Mouse (Mus musculus) hindbrain, embryonic 13.5 days (tissue): ENCODE results near the gene Hacd4. TPM values are rescaled to one million over a fixed set of nuclear protein-coding genes. Genes with fewer than 3 reads are reported as not detected.
"Not testable (repeated sequence)": the region's sequence is repeated elsewhere in the genome, so short reads cannot be mapped to it uniquely, and the experiment has no call there.

Experiments used
- ATAC-seq: fragments of 200-750 bp; cut with Nextera tagmentation; 2 replicates; pipeline ENCODE4 v1.8.0; 2017; ENCODE audit warnings: moderate TSS enrichment; ENCODE audit not compliant: low FRiP score
- H3K27ac ChIP-seq: fragments of 300-500 bp; sonication (generic); 2 replicates; pipeline ENCODE4 v1.5.1; 2015; ENCODE audit warnings: inconsistent platforms, mild to moderate bottlenecking, moderate library complexity
- H3K27me3 ChIP-seq: fragments of 300-500 bp; sonication (generic); 2 replicates; pipeline ENCODE4 v1.6.1; 2015; ENCODE audit warnings: mild to moderate bottlenecking, inconsistent platforms
- H3K36me3 ChIP-seq: fragments of 300-500 bp; sonication (generic); 2 replicates; pipeline ENCODE4 v1.6.1; 2015; ENCODE audit warnings: mild to moderate bottlenecking, inconsistent platforms
- H3K4me1 ChIP-seq: fragments of 300-500 bp; sonication (generic); replicated peaks from 2 replicates; pipeline ENCODE4 v1.6.1; 2015; ENCODE audit warnings: inconsistent platforms
- H3K4me2 ChIP-seq: fragments of 300-500 bp; sonication (generic); 2 replicates; pipeline ENCODE4 v1.6.1; 2015; ENCODE audit warnings: inconsistent platforms, mild to moderate bottlenecking, moderate library complexity
- H3K4me3 ChIP-seq: fragments of 300-500 bp; sonication (generic); 2 replicates; pipeline ENCODE4 v1.5.1; 2015; ENCODE audit warnings: mild to moderate bottlenecking, inconsistent platforms
- H3K9ac ChIP-seq: fragments of 300-500 bp; sonication (generic); 2 replicates; pipeline ENCODE4 v1.6.1; 2015; ENCODE audit warnings: mild to moderate bottlenecking, inconsistent platforms
- H3K9me3 ChIP-seq: fragments of 300-500 bp; sonication (generic); 2 replicates; pipeline ENCODE4 v1.6.1; 2016; ENCODE audit warnings: inconsistent platforms
- WGBS: fragments of 180-500 bp; shearing (Covaris S2); methylation state at CpG from one replicate; pipeline ENCODE4 v1.1.7; 2015; 5-methylcytosine and 5-hydroxymethylcytosine counted together
- polyA plus RNA-seq: library from polyadenylated mRNA; unstranded; fragments of >200 nt; fragmentation: Nextera tagmentation; extraction: Ambion mirVana; gene quantifications from 2 replicates; pipeline ENCODE4 v1.2.1, GENCODE M21; 2015

Gene Hacd4
- polyA plus RNA-seq, 1 experiment from 2014 or later: 4.4 TPM

DNA sequence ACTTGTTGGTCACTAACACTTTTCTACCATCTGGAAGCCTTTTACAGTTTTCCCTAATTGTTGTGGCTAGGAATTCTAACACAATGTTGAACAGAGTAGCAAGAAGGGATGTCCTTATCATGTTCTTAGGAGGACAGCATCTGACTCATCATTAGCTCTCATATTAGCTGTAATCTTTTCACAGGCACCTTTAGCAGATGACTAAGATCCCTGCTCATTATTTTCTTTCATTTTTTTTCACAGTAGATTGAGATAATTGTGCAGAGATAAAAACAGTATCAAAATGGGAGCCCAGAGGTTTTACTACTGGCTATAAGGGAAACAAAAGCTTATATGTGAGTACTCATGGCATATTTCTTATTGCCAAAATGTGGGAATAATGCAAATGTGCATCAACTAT is 14.2 kb downstream of the Hacd4 start:
- Histone ChIP-seq H3K4me2 (no peak overlapping the region), H3K9me3 (no peaks in the 10 kb centered on the region), H3K4me3 (no peak overlapping the region), H3K27ac (no peak overlapping the region), H3K27me3 (no peaks in the 10 kb centered on the region), H3K4me1 (no peaks in the 10 kb centered on the region), H3K36me3 (no peaks in the 10 kb centered on the region), H3K9ac (no peak overlapping the region)
- ATAC-seq: no peak

DNA sequence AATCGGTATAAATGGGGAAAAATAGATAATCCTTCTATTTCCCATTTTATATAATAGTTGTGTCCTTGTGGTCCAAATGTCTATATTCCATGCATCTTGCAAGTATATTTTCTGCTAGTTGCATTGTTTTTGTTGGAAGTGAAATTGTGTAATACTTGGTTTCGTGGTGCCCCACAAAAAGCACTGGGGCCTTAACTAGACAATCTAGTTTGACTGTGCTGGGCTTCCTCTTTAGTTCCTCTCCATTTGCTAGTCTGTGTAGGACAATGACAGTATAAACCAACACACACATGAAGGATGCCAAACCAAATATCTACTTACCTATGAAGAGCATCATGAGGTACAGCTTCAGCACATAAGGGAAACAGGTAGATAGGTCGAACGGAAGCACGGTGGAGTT is 19.4 kb downstream of the Hacd4 start:
- no peaks in the 10 kb centered on the region for H3K36me3 ChIP-seq
- ATAC-seq: no peak
- H3K9me3 ChIP-seq: no peaks in the 10 kb centered on the region
- H3K27ac ChIP-seq: no peak overlapping the region
- H3K4me2 ChIP-seq: no peak overlapping the region
- 94% methylated on average over 5 of the region's 5 CpGs for WGBS
- no peaks in the 10 kb centered on the region for H3K27me3 ChIP-seq
- H3K4me1 ChIP-seq: no peaks in the 10 kb centered on the region
- no peak overlapping the region for H3K4me3 ChIP-seq
- no peak overlapping the region for H3K9ac ChIP-seq

DNA sequence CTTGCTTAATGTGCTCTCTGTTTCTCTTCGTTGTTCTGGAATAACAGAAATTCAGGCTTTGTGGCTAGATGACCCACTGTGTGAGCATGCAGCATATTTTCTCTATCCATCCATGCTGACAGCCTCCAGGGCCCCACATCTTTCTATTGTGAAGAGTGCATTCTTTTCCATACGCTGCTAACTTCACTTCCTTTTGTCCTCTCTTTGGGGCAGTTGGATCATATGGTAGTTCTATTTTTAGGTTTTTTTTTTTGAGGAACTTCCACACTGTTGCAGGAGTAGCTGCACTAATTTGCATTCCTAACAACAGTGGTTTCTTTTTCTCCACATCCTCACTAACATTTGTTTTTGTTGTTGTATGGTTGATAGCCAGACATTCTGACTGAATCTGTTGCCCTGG is 23.7 kb downstream of the Hacd4 start:
- Histone ChIP-seq H3K4me2 (no peak overlapping the region), H3K9ac (no peak overlapping the region), H3K4me3 (no peak overlapping the region), H3K4me1 (no peaks in the 10 kb centered on the region), H3K9me3 (no peaks in the 10 kb centered on the region), H3K36me3 (no peaks in the 10 kb centered on the region), H3K27ac (no peak overlapping the region), H3K27me3 (no peaks in the 10 kb centered on the region)
- 24% methylated on average over 2 of the region's 2 CpGs for WGBS
- no peak for ATAC-seq

DNA sequence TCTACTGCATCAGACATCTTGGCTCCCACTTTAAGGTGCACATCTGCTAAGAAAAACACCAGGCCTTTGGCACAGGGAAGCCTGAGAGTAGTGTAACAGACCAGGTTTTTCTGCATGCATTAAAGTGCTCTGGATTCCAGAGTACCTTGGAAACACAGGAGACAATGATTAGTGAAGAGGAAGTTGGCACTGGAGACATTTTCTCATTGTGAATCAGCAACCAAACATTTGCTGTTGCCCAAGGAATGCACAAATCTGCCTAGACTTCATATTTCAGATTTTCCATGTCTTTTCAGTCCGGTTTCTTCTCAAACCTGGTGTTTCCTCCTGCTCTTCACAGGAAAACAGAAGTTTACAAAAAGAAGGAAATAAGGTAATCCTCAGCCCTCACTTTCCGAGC is 26.4 kb downstream of the Hacd4 start:
- Histone ChIP-seq H3K27me3 (no peaks in the 10 kb centered on the region), H3K4me2 (no peak overlapping the region), H3K9me3 (no peaks in the 10 kb centered on the region), H3K27ac (no peak overlapping the region), H3K9ac (no peak overlapping the region), H3K4me1 (no peaks in the 10 kb centered on the region), H3K36me3 (peaks cover 10% of the 10 kb centered on the region; the same call in 1 of the 2 replicates), H3K4me3 (no peak overlapping the region)
- no peak for ATAC-seq
- WGBS: 94% methylated on average over 2 of the region's 2 CpGs

DNA sequence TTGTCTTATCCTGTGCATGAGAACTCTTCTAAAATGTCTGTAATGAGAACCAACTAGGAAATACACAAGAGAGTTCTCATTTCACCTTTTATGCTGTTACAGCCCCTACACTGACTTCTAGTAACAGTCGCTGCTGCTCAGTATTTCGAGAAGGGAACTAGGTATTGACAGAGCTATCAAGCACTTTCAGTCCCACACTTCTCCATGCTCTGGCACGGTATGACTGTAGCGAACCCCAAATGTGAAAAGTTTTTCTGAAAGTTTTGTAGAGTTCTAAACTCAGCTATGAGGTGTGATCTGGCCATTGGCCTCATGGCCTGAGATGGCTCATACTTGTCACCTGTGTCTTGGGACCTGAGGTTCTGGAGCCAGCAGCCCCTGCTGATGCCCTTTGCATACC is 29.4 kb downstream of the Hacd4 start:
- Histone ChIP-seq H3K27ac (no peak overlapping the region), H3K9ac (no peak overlapping the region), H3K4me2 (no peak overlapping the region), H3K4me3 (no peak overlapping the region), H3K4me1 (peaks cover 6% of the 10 kb centered on the region), H3K36me3 (peaks cover 13% of the 10 kb centered on the region; the same call in 1 of the 2 replicates), H3K9me3 (no peaks in the 10 kb centered on the region), H3K27me3 (no peaks in the 10 kb centered on the region)
- no peak for ATAC-seq
- WGBS: 94% methylated on average over 4 of the region's 4 CpGs

DNA sequence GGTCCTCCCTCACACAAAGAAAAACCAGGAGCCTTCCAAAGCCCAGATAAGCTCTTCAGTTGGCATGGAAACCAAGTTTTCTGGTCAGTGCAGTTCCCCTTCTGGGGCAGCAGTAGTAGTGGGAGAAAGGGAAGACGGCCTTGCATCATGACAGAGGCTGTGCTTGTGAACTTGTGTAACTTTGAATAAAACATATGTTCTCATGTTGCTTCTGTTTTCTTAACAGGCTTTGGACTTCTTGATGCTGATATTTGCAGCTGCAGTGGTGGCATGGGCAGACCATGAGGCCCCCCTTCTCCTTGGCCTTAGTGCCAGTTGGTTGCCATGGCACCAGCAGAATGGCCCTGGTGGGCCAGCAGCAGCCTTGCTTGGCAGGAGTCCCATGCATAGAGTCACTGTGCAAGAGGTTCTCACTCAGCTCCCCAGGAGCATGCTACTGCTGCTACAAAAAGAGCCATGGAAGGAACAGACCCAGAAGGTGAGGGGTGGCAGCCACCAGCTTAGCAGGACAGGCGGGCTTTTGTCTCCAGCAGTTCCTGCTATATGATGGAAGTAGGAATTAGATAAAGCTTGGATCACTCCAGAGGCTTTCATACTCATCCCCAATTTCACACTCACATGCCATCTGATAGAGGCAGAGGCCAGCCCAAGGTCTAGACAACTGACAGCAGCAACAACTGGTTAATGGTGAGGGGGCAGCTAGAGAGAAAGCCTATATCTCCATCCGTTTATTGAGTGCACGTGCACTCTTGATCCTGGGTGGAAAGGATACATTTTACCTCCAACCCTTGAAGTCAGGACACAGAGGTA is 31.6 kb downstream of the Hacd4 start:
- Histone ChIP-seq H3K27me3 (no peaks in the 10 kb centered on the region), H3K9me3 (no peaks in the 10 kb centered on the region), H3K36me3 (peaks cover 13% of the 10 kb centered on the region; the same call in 1 of the 2 replicates), H3K4me2 (no peak overlapping the region), H3K9ac (no peak overlapping the region), H3K27ac (0 out of 2 replicates have a peak overlapping the region, but pooled peaks have one; percentile 23), H3K4me1 (peaks cover 6% of the 10 kb centered on the region), H3K4me3 (no peak overlapping the region)
- WGBS: 66% methylated on average over 4 of the region's 4 CpGs
- ATAC-seq: peak; percentile 97

DNA sequence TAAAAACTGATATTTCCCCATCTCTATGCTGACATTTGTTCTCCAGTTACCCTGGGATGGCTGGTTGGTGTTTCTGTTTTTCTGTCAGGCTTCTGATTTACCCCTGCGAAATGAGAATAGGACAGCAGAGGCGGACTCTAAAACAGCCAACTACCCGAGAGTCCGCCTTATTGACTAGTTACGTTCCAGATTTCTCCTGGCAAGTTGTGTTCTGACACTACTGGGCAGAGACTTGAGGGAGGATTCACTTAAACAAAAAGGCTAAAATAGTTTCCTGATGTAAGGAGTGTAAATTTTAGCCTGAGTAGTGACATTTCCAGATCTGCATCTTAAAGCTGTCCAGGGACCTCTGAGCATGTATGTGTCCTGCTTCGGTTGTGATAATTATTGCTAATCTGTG is 35.8 kb downstream of the Hacd4 start:
- Histone ChIP-seq H3K36me3 (peaks cover 8% of the 10 kb centered on the region; the same call in 1 of the 2 replicates), H3K4me3 (no peak overlapping the region), H3K27me3 (no peaks in the 10 kb centered on the region), H3K27ac (no peak overlapping the region), H3K9me3 (no peaks in the 10 kb centered on the region), H3K4me1 (peaks cover 6% of the 10 kb centered on the region), H3K9ac (no peak overlapping the region), H3K4me2 (no peak overlapping the region)
- no peak for ATAC-seq
- WGBS: 92% methylated on average over 6 of the region's 6 CpGs

DNA sequence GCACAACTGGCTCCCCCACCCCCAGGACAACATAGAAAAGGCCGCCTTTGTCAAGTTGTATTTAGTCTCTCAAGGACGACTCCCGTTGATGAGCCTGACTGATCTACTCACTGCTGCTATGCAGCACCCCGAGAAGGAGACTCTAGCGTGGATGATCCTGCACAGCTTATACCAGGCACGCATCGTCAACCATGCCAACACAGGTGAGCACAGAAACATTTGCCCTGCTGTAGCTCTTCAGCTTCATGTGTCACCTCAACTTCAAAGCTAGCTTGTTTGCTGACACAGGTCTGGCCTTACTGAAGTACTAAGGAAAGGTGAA is 37.8 kb downstream of the Hacd4 start:
- no peak overlapping the region for H3K4me3 ChIP-seq
- H3K36me3 ChIP-seq: no peaks in the 10 kb centered on the region
- WGBS: 89% methylated on average over 7 of the region's 7 CpGs

DNA sequence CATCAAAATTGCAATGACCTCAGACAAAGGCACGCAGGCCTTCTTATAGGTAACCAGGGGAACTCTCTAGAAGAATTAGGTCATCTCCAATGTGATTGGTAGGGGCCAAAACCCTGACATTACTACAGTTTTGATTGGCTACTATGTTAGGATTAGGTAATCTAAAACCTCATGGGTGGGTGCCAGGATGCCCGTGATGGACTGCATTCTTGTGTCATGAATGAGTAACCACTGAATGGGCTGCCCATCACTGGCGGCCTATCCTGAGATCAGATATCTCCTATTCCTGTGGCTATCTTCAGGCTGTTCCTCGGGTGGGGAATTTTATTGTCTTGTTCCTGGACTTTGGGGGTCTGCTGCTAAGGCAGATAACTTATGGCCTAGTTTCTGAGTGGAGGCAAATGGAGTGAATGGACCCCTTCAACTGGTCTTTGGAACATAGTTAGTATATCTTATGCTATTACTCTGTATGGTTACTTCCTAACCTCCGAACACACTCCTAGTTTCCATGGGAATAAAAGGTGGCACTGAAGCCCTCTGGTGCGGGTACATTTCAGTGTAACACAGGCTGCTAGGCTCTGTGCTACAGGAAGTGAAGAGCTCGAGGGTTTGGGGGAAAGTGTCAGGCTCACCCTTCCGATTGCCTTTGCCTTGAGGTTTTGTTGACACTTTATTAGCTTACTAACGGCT is 38.3 kb downstream of the Hacd4 start:
- WGBS: 81% methylated on average over 9 of the region's 9 CpGs
- Histone ChIP-seq H3K4me2 (no peak overlapping the region), H3K36me3 (no peaks in the 10 kb centered on the region), H3K4me1 (no peaks in the 10 kb centered on the region), H3K9ac (no peak overlapping the region), H3K27ac (no peak overlapping the region), H3K4me3 (no peak overlapping the region), H3K27me3 (no peaks in the 10 kb centered on the region), H3K9me3 (no peaks in the 10 kb centered on the region)
- no peak for ATAC-seq

More for the DNA sequence above, 37.8 kb downstream of the Hacd4 start:
- Histone ChIP-seq H3K9me3 (no peaks in the 10 kb centered on the region), H3K27ac (no peak overlapping the region), H3K4me2 (no peak overlapping the region), H3K9ac (no peak overlapping the region), H3K4me1 (no peaks in the 10 kb centered on the region), H3K27me3 (no peaks in the 10 kb centered on the region)
- no peak for ATAC-seq

DNA sequence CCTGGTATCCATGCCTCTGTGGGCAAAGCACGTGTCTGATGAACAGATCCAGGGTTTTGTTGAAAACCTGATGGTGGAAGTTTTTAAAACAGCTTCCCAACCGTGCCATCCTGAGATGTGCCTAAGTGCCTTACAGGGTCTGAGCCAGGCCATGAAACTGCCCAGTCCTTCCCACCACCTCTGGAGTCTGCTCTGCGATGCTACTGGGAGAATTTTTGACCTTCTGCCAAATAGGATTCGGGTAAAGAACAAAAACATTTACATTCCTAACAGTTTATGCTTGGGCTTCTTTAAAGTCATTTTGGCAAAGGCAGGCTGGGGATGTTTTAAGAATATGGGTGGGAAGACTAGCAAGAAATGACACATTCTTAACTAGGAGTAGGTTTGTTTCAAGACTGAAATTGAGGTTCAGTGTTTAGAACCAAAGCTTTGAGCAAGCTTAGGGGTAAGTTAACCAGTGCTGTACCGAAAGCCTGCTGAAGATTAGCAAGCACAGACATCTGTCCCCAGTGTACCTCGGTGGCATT is 41.7 kb downstream of the Hacd4 start:
- Histone ChIP-seq H3K9me3 (no peaks in the 10 kb centered on the region), H3K4me2 (no peak overlapping the region), H3K36me3 (peaks cover 12% of the 10 kb centered on the region; the same call in 1 of the 2 replicates), H3K9ac (no peak overlapping the region), H3K4me1 (no peaks in the 10 kb centered on the region), H3K27me3 (no peaks in the 10 kb centered on the region), H3K27ac (no peak overlapping the region), H3K4me3 (no peak overlapping the region)
- ATAC-seq: no peak
- WGBS: 84% methylated on average over 6 of the region's 6 CpGs

DNA sequence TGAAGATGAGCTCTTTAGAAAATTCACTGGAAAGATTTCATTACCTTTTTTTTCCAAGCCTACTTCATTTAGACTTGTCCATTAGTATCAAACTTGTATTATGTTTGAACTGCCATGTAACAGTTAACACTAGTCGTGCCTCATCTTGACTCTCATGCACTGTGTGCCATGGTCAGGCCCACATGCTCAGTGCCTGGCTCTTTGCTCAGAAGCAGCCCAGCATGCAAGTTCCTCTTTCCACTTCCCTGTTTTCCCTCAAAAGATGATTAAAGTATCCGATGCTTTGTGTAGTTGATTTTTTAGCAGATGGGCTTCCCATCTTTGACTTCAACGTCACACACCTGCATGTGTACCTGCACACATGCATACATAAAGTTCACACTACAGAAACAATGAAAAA is 43.0 kb downstream of the Hacd4 start:
- no peaks in the 10 kb centered on the region for H3K27me3 ChIP-seq
- no peaks in the 10 kb centered on the region for H3K4me1 ChIP-seq
- no peaks in the 10 kb centered on the region for H3K9me3 ChIP-seq
- no peak overlapping the region for H3K27ac ChIP-seq
- WGBS: 93% methylated on average over 3 of the region's 3 CpGs
- no peak overlapping the region for H3K4me3 ChIP-seq
- ATAC-seq: no peak
- no peak overlapping the region for H3K4me2 ChIP-seq
- H3K9ac ChIP-seq: no peak overlapping the region
- peaks cover 12% of the 10 kb centered on the region; the same call in 1 of the 2 replicates for H3K36me3 ChIP-seq

DNA sequence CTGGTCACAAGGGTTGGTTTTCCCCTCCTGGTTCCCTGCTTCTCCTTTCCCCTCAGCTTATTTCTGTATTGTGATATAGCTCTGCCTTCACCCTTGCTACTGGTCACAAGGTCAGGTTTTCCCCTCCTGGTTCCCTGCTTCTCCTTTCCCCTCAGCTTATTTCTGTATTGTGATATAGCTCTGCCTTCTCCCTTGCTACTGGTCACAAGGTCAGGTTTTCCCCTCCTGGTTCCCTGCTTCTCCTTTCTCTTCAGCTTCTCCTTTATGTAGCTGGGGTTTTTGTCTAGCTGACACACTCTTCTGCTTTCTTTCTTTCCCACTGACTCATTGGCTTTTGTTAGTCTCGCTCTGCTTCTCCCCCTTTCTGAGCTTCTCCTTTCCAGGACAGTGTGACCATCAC is 48.1 kb downstream of the Hacd4 start:
- not testable (repeated sequence) for H3K9ac ChIP-seq, H3K4me1 ChIP-seq, ATAC-seq, H3K27me3 ChIP-seq, H3K27ac ChIP-seq, H3K4me3 ChIP-seq, H3K9me3 ChIP-seq, H3K4me2 ChIP-seq
- WGBS: 38% methylated on average over 1 of the region's 1 CpGs
- H3K36me3 ChIP-seq: peaks cover 12% of the 10 kb centered on the region; the same call in 1 of the 2 replicates
